Mouse (Mus musculus) urinary bladder, postnatal 4 days (tissue): ENCODE measurements around the gene Bfsp1.

Experiments used
- DNase-seq, 2 experiments: peaks; one replicate each; pipeline ENCODE4 v3.0.0; 2021 to 2022; ENCODE audit warnings: low spot score in 2 of 2

Bfsp1 gene

GRCm38 (mm10) chr2:143862484-143863231 is at the start of gene Bfsp1:
Gene Bfsp1, minus strand, starts transcription at chr2:143863173.
- DNase-seq = peak in 1 of 2 experiments; percentile 68

- DNase-seq = no peak
These were observed 49.2 kb upstream of the Bfsp1 start for GRCm38 (mm10) chr2:143912199-143912598.

DNA sequence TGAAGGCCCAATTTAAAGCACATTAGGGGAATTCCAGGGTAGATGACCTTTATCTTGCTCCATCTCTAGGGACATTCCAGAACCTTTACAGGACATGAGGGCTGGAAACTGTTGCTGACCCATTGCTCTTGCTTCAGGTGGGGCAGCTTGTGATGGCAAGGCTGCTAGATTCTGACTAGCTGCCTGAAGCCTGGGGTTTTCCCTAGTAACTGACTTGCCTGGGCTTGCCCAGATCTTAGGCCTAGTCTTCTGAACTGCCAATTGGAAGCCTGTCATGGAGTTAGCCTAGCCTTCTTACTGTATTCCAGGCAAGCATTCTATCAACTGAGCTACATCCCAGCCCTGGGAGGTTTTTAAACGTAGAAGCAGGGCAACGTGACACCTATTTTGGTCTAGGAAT is 46.3 kb upstream of the Bfsp1 start:
- no peak for DNase-seq

DNA sequence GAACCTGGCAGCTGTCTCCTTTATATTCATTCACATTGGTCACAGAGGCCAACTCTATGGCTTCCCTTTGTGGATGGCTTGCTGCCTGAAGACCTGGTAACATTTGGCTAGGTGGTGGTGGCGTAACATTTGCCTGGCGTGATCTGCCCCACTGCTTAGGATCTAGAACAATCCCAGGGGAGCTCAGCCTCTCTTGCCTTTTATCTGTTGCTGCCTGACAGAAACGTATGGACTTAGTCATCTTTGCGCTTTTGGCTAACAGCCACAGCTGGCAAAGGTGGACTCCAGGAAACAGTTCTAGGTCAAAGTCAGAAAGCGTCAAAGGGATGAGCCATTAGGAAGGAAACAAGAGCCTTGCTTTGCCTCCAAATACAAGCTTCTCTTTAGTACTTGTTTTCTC is 41.9 kb upstream of the Bfsp1 start:
- DNase-seq = no peak

DNA sequence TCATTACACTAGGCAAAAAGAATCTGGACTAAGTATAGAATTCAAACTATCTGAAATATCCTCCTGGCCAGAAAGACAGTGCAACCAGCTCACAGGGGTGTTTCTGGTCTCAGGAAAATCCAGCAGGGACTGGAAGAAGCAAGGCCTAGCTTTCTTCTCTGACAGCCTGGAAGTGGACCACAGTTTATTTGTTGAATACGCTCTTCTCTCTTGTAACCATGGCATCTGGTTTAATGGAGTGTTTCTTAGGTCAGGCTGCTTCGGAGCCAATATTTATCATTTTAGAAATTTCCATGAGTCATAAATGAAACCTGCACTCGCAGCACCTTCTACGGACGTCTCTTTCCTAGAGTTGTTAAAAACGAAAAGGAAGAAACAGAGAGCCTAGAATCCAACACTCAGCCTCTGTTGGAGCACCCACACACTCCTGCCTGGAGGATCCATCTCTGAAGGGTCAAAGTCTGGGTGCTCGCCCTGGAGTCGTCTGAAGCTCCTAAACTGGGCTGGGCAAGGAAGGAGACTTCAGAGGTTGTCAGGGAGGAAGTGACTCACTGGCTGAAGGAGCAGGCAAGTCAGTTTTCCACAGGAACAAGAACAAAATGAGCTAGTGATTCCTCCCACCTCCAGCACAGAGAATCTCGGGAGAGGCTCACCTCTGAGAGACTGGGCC is 40.5 kb upstream of the Bfsp1 start:
- DNase-seq = no peak

DNA sequence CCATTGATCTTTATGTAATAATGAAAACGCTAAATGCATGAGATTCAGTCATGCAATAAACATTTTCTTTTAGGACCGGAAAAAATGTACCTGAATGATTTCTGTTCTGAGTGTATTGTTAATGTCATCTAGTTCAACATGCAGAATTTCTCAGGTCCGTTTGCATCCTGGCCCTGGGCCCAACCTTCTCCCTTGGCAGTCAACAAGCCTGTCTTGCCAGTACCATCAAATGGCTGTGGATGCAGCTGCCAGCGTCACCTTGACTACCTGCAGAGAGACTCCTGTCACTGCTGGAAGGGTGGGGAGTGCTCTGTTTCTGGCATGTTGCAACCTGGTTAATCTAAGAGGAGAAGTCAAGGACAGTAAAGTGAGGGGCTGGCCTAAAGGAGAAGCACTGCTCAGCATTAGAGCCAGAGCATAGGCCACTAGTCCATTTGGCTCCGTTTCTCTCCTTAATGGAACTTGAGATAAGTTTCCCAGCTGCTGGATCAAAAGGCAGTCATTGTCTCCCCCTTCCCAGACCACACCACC is 37.9 kb upstream of the Bfsp1 start:
- no peak for DNase-seq

- DNase-seq = no peak
These were observed 36.7 kb upstream of the Bfsp1 start for GRCm38 (mm10) chr2:143899470-143900220.

DNA sequence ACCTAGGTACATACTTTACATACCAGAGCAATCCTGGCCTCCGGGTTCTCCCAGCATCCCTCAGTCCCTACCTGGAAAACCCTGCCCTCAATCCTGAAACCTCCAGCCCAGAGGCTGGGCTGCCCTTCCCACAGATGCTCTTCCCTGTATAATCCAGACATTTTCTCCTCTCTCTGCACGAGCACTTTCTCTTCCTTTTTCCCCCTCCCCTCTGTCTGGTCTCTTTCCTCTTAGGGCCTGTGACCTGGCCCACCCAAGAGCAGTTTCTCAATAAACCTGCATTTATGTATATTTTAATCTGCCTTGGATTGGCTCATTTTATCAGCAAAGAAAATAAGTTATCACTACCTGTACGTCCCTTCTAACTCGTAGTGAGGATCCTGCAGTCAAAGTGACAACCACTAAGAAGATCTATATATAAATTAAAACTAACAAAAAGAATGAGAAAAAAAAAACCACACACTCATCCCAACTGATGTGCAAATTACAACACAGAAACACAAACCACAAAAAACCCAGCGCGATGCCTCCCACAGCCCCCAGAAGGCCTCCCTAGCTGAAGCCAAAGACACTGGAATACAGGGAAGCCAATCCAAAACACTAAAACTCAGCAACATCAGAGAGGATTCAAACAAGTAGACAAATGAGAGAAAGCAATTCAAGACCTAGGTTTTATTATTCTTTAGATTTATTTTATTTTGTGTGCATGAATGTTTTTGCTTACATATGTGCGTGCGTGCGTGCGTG is 28.5 kb upstream of the Bfsp1 start:
- no peak for DNase-seq

GRCm38 (mm10) chr2:143889860-143890433 is 27.0 kb upstream of the Bfsp1 start:
- DNase-seq = no peak

DNA sequence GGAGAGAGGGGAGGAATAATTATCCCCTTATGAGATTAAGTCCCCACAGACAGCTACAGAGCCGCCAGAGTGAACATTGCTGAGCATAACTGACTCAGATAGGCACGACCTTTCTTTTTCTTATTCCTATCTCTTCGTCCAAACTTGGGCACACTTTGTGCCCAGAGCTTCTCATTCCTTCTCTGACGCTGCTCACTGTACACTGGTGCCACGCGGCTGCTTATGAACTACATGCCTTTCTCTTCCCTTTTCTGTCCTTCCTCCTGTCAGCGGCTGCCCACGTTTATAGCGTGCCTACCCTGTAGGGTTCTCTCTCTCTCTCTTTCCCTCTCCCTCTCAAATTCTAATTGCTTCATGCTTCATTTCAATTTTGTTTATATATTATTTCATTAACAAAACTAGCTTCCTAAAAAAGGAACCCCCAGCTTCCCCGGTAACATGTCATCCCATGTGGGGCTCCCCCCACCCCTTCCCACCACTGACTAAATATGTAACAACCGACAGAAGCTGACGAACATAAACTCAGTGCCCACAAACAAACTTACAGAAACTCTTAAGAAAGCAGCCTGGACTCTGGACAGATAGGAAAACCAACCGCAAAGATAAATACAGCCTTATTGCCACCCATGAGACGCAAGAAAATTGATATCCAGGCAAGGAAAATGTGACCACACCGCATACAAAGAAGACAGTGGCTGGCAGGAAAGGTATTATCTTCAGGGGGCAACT is 26.3 kb upstream of the Bfsp1 start:
- no peak for DNase-seq

DNA sequence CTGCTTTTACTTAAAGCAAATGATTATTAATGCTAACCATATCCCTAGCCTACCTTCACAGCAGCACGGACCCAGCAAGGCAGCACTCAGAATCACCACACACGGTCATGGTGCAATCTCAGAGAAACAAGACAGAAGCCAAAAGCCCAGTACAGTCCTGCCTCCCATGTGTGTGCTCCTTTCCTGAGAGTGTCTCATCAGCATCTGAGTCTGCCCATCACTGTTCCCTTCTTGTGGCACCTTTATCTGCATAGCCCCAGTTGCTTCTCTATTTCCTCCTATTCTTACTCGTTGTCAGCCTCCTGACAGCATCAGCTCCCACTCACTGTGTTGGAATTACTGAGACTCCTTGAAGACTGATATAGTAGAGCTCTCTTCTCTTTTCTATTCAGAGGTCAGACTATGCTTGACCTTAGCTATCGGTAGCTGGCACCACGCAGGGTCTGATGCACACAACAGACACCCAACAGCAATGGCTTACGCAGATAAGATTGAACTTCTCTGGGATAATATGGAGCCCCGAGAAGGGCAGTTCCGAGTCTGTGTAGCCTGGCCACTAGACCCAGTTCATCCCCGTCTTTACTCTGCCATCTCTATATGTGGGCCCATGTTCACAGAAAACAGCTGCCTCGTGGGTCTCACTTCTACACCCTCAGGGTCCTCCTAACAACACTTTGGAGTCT is 19.8 kb upstream of the Bfsp1 start:
- DNase-seq = no peak

DNA sequence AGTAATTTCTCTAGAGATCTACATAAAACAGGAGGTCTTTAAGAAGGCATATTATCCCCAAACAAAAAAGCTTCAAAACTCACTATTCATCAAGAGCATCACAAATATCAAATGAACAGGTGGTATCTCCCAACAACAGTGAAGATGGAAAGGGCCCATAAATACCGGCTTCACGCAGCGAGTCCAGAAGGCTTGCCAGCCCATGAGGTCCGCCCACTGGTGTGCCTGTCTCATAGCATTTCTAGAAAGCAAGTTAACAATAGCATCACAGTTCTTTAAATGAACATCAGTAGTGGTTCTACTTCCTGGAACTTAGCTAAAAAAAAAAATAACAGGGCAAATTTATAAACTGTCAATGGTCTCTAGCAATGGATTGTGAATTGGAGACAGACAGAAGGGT is 19.0 kb upstream of the Bfsp1 start:
- DNase-seq = no peak

GRCm38 (mm10) chr2:143879311-143879710 is 16.3 kb upstream of the Bfsp1 start:
- DNase-seq = no peak

DNA sequence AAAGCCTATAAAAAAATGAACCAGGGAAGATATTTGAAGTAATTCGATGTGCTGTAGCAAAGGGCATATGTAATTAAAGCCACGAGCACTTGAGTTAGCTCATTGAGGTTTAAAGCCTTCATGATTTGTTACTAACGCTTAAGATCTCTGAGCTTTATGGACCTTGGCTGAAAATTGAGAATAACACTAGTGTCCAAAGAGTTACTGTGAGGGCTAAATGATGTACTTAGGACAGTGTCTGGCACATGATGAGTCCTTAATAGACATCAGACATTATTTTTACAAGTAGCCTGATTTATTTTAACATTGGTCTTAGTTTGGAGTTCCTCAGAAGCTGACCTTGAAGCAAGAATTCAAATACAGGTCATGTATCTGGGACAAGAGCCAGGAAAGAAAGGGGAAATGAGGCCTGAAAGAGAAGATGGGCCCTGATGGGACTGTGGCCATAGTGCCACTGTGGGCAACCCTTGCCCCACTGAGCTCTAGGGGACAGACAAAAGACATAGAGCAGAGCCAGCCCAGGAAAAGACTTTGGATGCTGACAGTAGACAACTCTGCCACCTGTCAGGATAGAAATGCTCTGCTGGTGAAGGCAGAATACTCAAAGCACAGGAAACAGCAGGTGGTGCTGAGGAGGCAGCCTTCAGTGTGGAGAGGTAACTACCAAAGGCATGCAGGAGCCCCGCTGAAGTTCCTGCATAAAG is 14.1 kb upstream of the Bfsp1 start:
- no peak for DNase-seq

DNA sequence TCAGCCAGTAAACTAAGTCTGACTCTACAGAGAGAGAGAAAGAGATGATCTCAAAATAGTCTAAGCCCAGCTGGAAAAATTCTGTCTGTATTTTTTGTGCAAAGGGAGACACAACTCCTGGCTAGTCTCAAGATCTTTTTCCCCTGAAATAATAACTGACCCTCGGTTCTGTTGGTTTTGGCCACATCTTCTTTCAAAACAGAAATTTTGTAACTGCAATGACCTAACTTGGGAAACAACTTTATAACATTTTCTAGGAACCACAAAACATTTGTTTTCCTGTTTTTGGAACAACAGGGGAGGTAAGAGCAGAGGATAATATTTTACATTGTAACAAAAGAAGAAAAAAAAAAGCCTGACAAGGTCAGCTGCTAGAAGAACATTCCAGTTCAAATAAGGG is 13.1 kb upstream of the Bfsp1 start:
- no peak for DNase-seq

- no peak for DNase-seq
These were observed 8.1 kb upstream of the Bfsp1 start for GRCm38 (mm10) chr2:143870936-143871688.

DNA sequence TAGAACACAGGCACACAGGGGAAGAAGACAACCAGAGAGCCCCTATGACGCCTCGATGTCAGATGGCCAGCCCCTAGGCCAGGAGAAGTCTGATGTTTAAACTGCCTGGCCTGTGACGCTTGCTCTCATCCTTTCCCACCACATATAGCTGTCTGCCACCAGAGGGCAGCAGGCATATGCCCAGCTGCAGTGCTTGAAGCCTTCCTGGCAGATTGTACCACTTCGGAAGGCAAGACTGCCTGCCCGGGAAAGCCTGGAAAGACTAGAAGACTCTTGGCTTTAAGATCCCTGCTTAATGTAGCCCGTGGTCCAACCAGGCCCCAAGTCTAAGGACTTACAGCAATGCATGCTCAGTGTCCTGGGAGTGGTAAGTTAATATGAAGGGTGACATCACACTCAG is 4.4 kb upstream of the Bfsp1 start:
- DNase-seq = peak; percentile 74 to 79

- no peak for DNase-seq
These were observed 1.6 kb upstream of the Bfsp1 start for GRCm38 (mm10) chr2:143864600-143864999.

- DNase-seq = no peak
These were observed 3.8 kb downstream of the Bfsp1 start for GRCm38 (mm10) chr2:143859166-143859565.
